Mouse (Mus musculus): ENCODE results near the gene St3gal3.

DNA sequence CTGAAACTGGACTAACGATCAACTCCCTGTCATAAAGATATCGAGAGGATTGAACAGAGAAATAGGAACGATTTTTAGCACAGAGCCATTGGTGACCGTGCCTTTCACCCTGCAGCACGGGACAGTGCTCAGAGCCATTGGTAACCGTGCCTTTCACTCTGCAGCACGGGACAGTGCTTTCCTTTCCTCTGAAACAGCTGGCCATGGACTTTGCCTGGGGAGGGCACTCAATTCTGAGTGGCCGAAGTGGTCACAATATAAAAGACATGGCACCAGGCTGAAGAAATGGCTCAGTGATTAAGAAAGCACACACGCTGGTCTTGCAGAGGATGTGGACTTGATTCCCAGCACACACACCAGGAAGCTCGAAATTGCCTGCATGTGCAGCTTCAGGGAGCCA, 133.4 kb downstream of the St3gal3 start:
- TF ChIP-seq POLR2A (IDR thresholded peaks at IDR 0.05; ENCODE audit: control insufficient read depth, extremely low read depth, insufficient read depth, low read length, poor library complexity) (no peak), CTCF (IDR thresholded peaks at IDR 0.05; ENCODE audit: borderline replicate concordance, control insufficient read depth, extremely low read depth, insufficient read depth, low read length, poor library complexity) (no peak)
